Mouse (Mus musculus) lung, adult 2 months (tissue): ENCODE data around the gene Dlgap1.

Source experiments
- CTCF ChIP-seq: fragments of 200-500 bp; IDR thresholded peaks from 2 replicates; pipeline ENCODE4 v1.5.1; 2011; ENCODE audit warnings: mild to moderate bottlenecking, low read length, control low read depth; ENCODE audit not compliant: insufficient read depth
- POLR2A ChIP-seq: fragments of 200-500 bp; IDR thresholded peaks from 2 replicates; pipeline ENCODE4 v1.6.1; 2011; ENCODE audit warnings: low read depth, mild to moderate bottlenecking, control low read depth, low read length, borderline replicate concordance; ENCODE audit errors: extremely low read depth

DNA sequence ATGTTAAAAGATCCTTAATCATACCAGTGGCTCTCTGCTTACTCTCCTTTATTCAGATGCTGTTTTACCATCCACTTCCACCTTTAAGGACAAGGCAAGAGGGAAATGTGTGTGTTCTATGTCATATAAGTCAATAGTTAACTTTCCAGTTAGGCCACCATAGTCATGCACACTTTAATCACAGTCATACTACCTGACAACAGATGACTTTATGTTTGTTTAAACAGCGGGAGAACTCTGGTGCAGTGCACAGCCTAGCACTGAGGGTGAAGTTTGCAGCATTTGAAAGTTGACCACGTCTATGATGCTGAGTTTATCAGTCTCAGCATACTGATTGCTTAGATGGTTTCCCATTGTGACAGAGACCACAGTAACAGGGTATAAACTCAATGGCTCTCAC, 433.0 kb downstream of the Dlgap1 start:
- TF ChIP-seq CTCF (no peak), POLR2A (no peak)
